Mouse (Mus musculus) layer of hippocampus, adult 9-10 months (tissue): ENCODE data around the gene Trit1.
"Not testable (repeated sequence)": the region's sequence is repeated elsewhere in the genome, so short reads cannot be mapped to it uniquely, and the experiment has no call there.

Experiments used
- DNase-seq: peaks from one replicate; pipeline ENCODE4 v3.0.0; 2022; ENCODE audit warnings: low spot score

Gene Trit1

GRCm38 (mm10) chr4:122998537-122999262 is 17.7 kb upstream of the Trit1 start:
- DNase-seq: no peak

- no peak for DNase-seq
These were observed 17.1 kb upstream of the Trit1 start for GRCm38 (mm10) chr4:122999263-122999691.

GRCm38 (mm10) chr4:123000130-123000529 is 16.3 kb upstream of the Trit1 start:
- DNase-seq: no peak

- DNase-seq: no peak
These were observed 15.6 kb upstream of the Trit1 start for GRCm38 (mm10) chr4:123000617-123001342.

- DNase-seq: no peak
These were observed 11.1 kb upstream of the Trit1 start for GRCm38 (mm10) chr4:123005054-123005966.

DNA sequence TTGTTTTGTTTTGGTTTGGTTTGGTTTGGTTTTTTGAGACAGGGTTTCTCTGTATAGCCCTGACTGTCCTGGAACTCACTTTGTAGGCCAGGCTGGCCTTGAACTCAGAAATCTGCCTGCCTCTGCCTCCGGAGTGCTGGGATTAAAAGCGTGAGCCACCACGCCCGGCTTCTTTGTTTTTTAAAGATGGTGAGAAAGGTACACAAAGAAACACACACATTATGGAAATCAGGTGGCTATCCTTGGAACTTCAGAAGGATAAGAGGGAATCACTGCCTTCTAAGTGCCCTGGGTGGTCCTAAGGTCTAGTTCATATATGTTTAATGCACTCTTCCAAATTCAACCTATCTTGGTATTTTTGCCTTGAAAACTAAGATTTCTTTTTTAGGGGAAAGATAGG is 3.9 kb upstream of the Trit1 start:
- DNase-seq: not testable (repeated sequence)

DNA sequence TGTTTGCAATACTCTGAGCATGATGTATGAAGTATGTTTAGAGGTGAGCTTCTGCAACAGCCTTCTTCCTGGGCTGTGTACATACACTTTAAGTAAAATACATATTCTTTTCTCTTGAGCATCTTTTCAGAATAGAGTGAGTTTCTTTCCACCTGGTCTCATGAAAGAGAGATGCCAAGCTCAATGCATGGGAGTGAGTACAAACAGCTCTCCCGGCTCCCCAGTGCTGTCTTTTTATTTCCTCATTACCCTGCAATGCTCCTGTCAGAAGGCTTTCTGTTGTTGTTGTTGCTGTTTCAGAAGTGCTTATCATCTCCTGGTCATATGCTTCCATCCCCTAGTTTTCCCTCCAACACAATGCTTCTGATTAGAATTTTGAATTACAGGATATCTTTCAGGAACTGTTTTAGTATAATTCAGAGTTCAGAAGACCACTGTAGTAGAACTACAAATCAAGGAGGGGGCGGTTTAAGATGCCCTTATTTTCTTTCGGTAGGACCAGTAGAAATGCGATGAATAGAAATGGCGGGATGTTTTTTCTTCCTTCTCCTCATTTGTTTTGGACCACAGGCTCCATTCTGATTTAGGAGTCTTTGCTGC is 3.0 kb upstream of the Trit1 start:
- DNase-seq: no peak

DNA sequence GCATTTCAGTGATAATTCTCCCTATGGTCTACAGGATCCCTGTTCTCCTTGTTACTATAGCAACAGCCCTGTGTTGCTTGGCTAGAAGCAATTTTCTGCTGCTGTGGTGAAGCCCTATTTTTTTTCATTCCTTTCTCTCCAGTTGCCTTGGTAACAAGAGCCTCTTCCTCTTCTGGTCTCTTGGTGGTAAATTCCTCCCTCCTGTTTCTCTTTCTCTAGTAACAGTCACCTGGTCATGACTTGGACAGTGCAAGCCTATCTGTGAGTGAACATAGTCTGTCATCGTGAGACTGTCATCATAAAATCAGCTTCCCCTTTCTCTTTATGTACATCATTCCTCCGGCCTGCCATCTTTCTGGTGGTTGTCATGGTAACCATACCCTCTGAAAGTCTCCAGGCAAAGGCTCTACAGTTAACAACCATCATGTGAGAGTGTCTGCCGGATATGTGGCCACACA is 2.4 kb upstream of the Trit1 start:
- no peak for DNase-seq

DNA sequence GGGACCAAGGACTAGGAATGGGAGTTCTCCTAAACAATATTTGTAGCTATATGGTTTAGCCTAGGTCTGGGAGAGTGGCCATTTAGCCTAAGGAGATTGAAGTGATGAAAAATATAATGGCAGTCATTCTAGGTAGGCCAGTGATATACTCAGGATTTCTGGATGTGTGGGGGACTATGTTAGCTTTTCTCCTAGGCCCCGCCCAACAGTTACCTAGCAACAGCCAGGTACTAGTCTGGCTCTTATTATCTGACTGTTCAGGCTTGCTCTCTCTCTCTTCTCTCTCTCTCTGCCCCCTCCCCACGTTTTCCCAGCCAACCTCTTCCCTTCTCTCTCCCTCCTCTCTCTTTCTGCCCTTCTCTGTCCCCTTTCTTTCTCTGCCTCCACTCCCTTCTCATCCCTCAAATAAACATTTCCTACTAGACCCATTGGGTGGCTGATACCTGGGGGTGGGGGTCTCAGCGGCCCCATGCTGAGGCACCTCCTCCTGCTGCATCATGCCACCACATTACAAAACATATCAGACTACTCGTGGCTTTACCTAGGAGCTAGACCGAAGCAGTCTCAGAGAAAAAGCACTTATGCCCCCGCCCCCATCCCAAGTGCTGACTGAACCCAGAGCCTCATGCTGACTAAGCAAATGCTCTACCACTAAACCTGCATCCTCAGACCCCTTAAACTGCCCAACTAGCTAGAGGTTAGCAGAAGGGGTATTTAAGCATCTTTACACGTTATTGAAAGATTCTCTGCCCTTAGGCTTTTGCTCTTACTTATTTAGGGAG is 1.7 kb upstream of the Trit1 start:
- no peak for DNase-seq

GRCm38 (mm10) chr4:123021591-123021990 is 5.2 kb downstream of the Trit1 start:
- no peak for DNase-seq

GRCm38 (mm10) chr4:123022896-123023295 is 6.5 kb downstream of the Trit1 start:
- no peak for DNase-seq

GRCm38 (mm10) chr4:123025418-123025817 is 9.0 kb downstream of the Trit1 start:
- no peak for DNase-seq

DNA sequence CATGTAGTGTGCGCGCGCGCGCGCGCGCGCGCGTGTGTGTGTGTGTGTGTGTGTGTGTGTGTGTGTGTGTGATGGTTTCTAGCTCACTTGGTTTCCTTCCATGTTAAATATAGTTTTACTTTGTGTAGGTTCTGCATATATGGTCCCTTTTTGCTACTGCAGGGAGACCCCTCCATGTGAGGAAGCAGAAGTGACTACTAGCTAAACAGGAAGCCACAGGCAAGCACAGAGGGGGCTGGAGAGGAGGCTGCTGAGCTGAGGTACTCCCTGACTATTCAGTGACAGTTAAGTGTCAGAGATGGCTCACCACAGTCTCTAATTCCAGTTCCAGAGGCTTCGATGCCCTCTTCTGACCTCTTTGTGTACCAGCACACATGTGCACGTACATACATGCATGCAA is 9.8 kb downstream of the Trit1 start:
- DNase-seq: no peak

GRCm38 (mm10) chr4:123026597-123026996 is 10.2 kb downstream of the Trit1 start:
- no peak for DNase-seq

DNA sequence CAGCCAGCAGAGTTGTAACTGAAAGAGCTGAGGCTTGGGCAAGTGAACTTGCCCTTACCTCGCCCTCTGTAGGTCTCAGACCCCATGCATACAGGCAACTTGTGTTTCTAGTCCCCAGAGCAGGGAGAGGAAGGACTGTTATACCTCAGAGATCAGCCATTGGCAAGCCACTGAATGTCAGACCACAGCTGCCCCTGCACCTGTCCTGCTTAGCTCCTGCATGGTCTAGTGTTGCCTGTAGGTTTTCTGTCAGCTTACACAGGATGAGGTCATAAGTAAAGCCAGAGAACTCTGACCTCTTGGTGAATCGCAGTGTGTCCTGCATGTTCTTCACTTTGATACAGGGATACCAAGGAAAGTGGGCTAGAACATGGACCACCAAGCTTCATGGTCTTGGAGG is 18.4 kb downstream of the Trit1 start:
- no peak for DNase-seq

- no peak for DNase-seq
These were observed 19.2 kb downstream of the Trit1 start for GRCm38 (mm10) chr4:123035636-123036035.

GRCm38 (mm10) chr4:123036710-123037109 is 20.3 kb downstream of the Trit1 start:
- DNase-seq: no peak

- no peak for DNase-seq
These were observed 24.7 kb downstream of the Trit1 start for GRCm38 (mm10) chr4:123041131-123041530.

DNA sequence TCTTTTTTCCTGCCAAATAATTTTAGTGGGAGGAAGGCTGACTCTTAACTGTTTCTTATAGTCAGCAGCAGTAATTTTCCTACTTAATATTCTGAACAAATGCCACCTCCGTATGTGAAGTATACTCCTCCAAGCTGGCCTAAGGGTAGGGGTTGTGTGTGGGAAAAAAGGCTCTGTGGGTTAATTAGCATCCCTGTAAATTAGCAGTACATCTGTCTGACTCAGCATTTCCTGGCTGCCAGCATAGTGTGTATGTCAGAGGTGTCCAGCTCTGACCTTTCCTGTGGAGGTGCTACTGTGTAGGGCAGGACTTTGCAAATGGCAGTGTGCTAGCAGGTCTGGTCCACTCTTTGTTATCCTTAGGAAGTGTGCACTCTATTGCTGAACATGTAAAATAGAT is 27.5 kb downstream of the Trit1 start:
- no peak for DNase-seq

DNA sequence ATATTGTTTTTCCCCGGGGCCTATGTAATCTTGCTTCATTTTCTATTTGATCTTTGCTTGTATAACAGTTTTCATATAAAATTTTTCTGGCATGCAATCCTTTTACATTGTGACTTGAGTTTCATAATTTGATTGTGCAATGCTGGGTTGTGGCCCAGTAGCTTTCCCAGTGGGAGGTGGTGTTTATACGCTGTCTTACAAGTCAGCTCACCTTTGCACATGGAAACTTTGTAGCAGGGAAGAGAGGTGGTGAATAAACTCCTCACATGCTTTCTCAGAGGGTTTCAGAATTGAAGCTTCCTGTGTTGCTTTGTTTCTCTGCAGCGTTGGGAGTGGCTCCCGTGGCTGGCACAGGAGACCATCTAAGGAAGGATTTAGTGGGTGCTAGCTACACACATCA is 28.4 kb downstream of the Trit1 start:
- no peak for DNase-seq

- no peak for DNase-seq
These were observed 29.9 kb downstream of the Trit1 start for GRCm38 (mm10) chr4:123046300-123046699.
